Mouse (Mus musculus): ENCODE measurements at regions not wholly inside any gene's neighbourhood (a gene's known extent, or its start where the extent isn't known, plus 50 kb on each side); places are given as distances from the start of the nearest gene placed in this dataset.

DNA sequence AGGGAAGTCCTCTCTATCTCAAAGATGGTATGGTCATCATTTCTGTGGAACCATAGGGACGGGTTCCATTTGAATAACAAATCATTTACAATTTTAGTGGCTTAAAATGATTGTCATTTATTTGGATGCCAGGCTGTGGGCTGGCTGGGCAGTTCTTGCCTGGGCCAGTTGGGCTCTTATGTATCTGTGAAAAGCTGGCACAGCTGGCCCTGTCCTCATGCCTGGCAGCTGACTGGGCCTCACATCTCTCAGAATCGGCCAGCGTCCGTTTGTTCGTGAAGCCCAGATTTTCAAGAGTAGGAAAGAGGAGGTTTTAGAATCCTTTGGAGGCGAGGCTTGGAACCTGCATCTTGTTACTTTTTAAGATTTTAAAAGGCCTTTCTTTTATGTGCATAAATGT lies 82.5 kb upstream of the Dlg1 start:
- no peaks in the 10 kb centered on the region for H3K9me3 ChIP-seq (replicated peaks; ENCODE audit: control insufficient read depth, low read length)
- WGBS, result 92% methylated on average over 6 of the region's 6 CpGs
- no peaks in the 10 kb centered on the region for H3K27me3 ChIP-seq (ENCODE audit: control insufficient read depth, insufficient read depth, low read length)
- no peak overlapping the region for H3K27ac ChIP-seq (replicated peaks; ENCODE audit: low read depth, low read length)
- no peak overlapping the region for H3K4me3 ChIP-seq (ENCODE audit: low read depth, low read length)
- H3K4me2 ChIP-seq (ENCODE audit: low read depth, low read length), result no peak overlapping the region
- no peaks in the 10 kb centered on the region for H3K36me3 ChIP-seq (replicated peaks; ENCODE audit: control insufficient read depth, insufficient read depth, low read depth, low read length)
- DNase-seq (ENCODE audit: low spot score) (no peak), ATAC-seq (replicated peaks; ENCODE audit: insufficient number of reproducible peaks, low FRiP score, low TSS enrichment, low read depth) (no peak)
- H3K9ac ChIP-seq (replicated peaks; ENCODE audit: low read length), result no peak overlapping the region
- H3K4me1 ChIP-seq (ENCODE audit: control insufficient read depth, insufficient read depth, low read length), result no peaks in the 10 kb centered on the region

DNA sequence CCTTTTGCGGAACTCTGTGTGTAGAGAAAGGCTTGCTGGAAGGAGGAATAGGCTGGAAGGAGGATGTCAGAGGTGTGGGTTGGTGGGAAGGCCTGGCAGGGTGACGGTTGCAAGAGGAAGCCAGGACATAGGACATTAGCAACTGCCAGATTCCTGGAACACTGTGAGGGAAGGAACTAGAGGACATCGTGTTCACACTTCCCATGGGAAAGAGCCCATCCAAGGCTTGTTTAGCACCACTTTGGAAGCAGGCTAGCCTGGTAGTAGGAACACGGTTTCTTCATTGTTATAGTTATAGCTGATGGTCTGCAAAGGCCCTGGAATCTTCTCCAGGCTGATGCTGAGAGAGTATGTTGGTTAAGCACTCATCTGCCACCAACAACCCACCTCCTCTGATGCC lies 80.4 kb upstream of the Dlg1 start:
- WGBS, result 86% methylated on average over 4 of the region's 4 CpGs
- H3K4me1 ChIP-seq (ENCODE audit: control insufficient read depth, insufficient read depth, low read length), result no peaks in the 10 kb centered on the region
- no peaks in the 10 kb centered on the region for H3K9me3 ChIP-seq (replicated peaks; ENCODE audit: control insufficient read depth, low read length)
- no peak overlapping the region for H3K27ac ChIP-seq (replicated peaks; ENCODE audit: low read depth, low read length)
- no peaks in the 10 kb centered on the region for H3K36me3 ChIP-seq (replicated peaks; ENCODE audit: control insufficient read depth, insufficient read depth, low read depth, low read length)
- H3K9ac ChIP-seq (replicated peaks; ENCODE audit: low read length), result no peak overlapping the region
- no peak overlapping the region for H3K4me2 ChIP-seq (ENCODE audit: low read depth, low read length)
- DNase-seq (ENCODE audit: low spot score), result no peak
- H3K4me3 ChIP-seq (ENCODE audit: low read depth, low read length), result no peak overlapping the region
- H3K27me3 ChIP-seq (ENCODE audit: control insufficient read depth, insufficient read depth, low read length), result no peaks in the 10 kb centered on the region
- no peak for ATAC-seq (replicated peaks; ENCODE audit: insufficient number of reproducible peaks, low FRiP score, low TSS enrichment, low read depth)

DNA sequence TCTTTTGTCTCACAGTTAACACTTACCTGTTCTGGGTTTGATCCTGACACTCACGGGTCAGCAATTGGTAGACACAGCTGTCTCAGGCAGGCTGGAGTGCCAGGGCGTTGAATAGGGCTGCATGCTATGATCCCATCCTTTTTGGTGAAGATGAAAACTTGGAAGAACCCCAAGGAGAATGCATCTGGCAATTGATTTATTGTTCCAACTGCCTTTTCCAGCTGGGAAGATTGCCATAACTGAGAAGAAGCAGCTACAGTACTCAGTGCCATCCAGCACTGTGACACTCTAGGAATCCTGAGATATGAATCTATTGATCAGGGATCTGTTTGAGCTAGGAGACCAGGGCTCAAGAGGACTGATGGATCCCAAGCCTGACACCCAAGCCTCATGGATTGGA lies 79.6 kb upstream of the Dlg1 start:
- H3K9ac ChIP-seq (replicated peaks; ENCODE audit: low read length), result no peak overlapping the region
- no peak overlapping the region for H3K4me3 ChIP-seq (ENCODE audit: low read depth, low read length)
- H3K4me1 ChIP-seq (ENCODE audit: control insufficient read depth, insufficient read depth, low read length), result no peaks in the 10 kb centered on the region
- H3K36me3 ChIP-seq (replicated peaks; ENCODE audit: control insufficient read depth, insufficient read depth, low read depth, low read length), result no peaks in the 10 kb centered on the region
- no peak for ATAC-seq (replicated peaks; ENCODE audit: insufficient number of reproducible peaks, low FRiP score, low TSS enrichment, low read depth)
- no peak overlapping the region for H3K27ac ChIP-seq (replicated peaks; ENCODE audit: low read depth, low read length)
- DNase-seq (ENCODE audit: low spot score), result no peak
- no peaks in the 10 kb centered on the region for H3K27me3 ChIP-seq (ENCODE audit: control insufficient read depth, insufficient read depth, low read length)
- H3K4me2 ChIP-seq (ENCODE audit: low read depth, low read length), result no peak overlapping the region
- H3K9me3 ChIP-seq (replicated peaks; ENCODE audit: control insufficient read depth, low read length), result no peaks in the 10 kb centered on the region
- 88% methylated on average over 2 of the region's 2 CpGs for WGBS

DNA sequence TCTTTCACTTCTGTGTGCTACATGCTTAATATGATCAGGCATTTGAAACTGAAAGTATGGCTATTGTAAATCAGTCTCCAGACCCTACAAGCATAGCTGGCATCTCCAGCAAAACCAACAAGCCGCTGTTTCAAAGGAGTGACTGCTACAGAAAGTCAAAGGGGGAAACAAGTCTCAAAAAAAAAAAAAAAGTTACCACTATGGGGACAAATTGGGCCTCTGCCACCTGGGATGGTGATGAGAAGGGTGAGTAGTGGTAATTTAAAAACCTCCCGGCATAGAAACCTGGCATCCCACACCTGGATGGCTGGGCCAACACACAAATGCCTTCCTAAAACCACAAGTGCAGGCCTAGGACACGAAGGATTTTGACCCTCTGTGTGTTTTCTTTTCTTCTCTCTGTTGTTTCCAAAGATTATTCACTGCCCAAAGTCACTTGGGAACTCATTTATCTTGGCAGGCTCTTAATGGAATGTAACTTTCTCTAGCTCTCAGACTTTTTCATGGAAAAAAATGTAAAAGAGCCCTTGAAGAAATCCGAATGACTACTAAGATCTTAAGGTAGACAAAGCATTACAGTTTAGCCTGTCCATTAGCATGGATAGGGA lies 78.9 kb upstream of the Dlg1 start:
- ATAC-seq (replicated peaks; ENCODE audit: insufficient number of reproducible peaks, low FRiP score, low TSS enrichment, low read depth) (no peak), DNase-seq (ENCODE audit: low spot score) (no peak)
- H3K9me3 ChIP-seq (replicated peaks; ENCODE audit: control insufficient read depth, low read length), result no peaks in the 10 kb centered on the region; the same call in 1 of the 2 replicates
- H3K27ac ChIP-seq (replicated peaks; ENCODE audit: low read depth, low read length), result no peak overlapping the region
- no peaks in the 10 kb centered on the region for H3K27me3 ChIP-seq (ENCODE audit: control insufficient read depth, insufficient read depth, low read length)
- no peak overlapping the region for H3K4me3 ChIP-seq (ENCODE audit: low read depth, low read length)
- H3K4me1 ChIP-seq (ENCODE audit: control insufficient read depth, insufficient read depth, low read length), result no peaks in the 10 kb centered on the region
- H3K9ac ChIP-seq (replicated peaks; ENCODE audit: low read length), result no peak overlapping the region
- H3K36me3 ChIP-seq (replicated peaks; ENCODE audit: control insufficient read depth, insufficient read depth, low read depth, low read length), result no peaks in the 10 kb centered on the region
- H3K4me2 ChIP-seq (ENCODE audit: low read depth, low read length), result no peak overlapping the region
- 69% methylated on average over 4 of the region's 4 CpGs for WGBS

DNA sequence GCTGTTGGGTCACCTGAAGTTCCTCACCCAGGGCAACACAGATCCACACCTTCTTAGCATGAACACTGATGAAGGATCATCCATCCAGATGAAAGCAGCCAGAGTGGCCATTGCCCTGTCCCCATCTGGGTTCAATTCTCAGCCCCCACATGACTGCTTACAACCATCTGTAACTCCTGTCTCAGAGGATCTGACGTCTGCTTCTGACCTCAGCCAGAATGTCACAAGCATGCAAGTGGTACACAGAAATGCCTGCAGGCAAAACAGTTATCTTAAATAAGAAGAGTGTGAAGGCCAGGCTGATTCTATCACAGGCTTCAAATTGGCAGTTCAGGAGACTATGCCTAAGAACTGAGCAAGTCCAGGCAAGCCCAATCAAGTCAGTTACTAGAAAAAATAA lies 76.2 kb upstream of the Dlg1 start:
- Histone ChIP-seq H3K27ac (replicated peaks; ENCODE audit: low read depth, low read length) (no peak overlapping the region), H3K4me2 (ENCODE audit: low read depth, low read length) (no peak overlapping the region), H3K4me3 (ENCODE audit: low read depth, low read length) (no peak overlapping the region), H3K9me3 (replicated peaks; ENCODE audit: control insufficient read depth, low read length) (no peaks in the 10 kb centered on the region; the same call in 1 of the 2 replicates), H3K27me3 (ENCODE audit: control insufficient read depth, insufficient read depth, low read length) (no peaks in the 10 kb centered on the region), H3K9ac (replicated peaks; ENCODE audit: low read length) (no peak overlapping the region), H3K4me1 (ENCODE audit: control insufficient read depth, insufficient read depth, low read length) (no peaks in the 10 kb centered on the region; the same call in none of the 2 replicates), H3K36me3 (replicated peaks; ENCODE audit: control insufficient read depth, insufficient read depth, low read depth, low read length) (no peaks in the 10 kb centered on the region)
- peak; percentile 28 for DNase-seq (ENCODE audit: low spot score)
- WGBS, result 23% methylated on average over 1 of the region's 1 CpGs
- ATAC-seq (replicated peaks; ENCODE audit: insufficient number of reproducible peaks, low FRiP score, low TSS enrichment, low read depth), result no peak

GRCm38 (mm10) chr16:31589576-31589975 lies 73.7 kb upstream of the Dlg1 start:
- no peak for ATAC-seq (replicated peaks; ENCODE audit: insufficient number of reproducible peaks, low FRiP score, low TSS enrichment, low read depth)
- DNase-seq (ENCODE audit: low spot score), result no peak
- 26% methylated on average over 6 of the region's 6 CpGs for WGBS
- H3K27ac ChIP-seq (replicated peaks; ENCODE audit: low read depth, low read length), result no peak overlapping the region
- H3K27me3 ChIP-seq (ENCODE audit: control insufficient read depth, insufficient read depth, low read length), result no peaks in the 10 kb centered on the region
- H3K4me3 ChIP-seq (ENCODE audit: low read depth, low read length), result no peak overlapping the region
- no peaks in the 10 kb centered on the region; the same call in 1 of the 2 replicates for H3K9me3 ChIP-seq (replicated peaks; ENCODE audit: control insufficient read depth, low read length)
- peaks cover 9% of the 10 kb centered on the region for H3K4me1 ChIP-seq (ENCODE audit: control insufficient read depth, insufficient read depth, low read length)
- no peak overlapping the region for H3K4me2 ChIP-seq (ENCODE audit: low read depth, low read length)
- no peaks in the 10 kb centered on the region for H3K36me3 ChIP-seq (replicated peaks; ENCODE audit: control insufficient read depth, insufficient read depth, low read depth, low read length)
- no peak overlapping the region; the same call in 1 of the 2 replicates for H3K9ac ChIP-seq (replicated peaks; ENCODE audit: low read length)

DNA sequence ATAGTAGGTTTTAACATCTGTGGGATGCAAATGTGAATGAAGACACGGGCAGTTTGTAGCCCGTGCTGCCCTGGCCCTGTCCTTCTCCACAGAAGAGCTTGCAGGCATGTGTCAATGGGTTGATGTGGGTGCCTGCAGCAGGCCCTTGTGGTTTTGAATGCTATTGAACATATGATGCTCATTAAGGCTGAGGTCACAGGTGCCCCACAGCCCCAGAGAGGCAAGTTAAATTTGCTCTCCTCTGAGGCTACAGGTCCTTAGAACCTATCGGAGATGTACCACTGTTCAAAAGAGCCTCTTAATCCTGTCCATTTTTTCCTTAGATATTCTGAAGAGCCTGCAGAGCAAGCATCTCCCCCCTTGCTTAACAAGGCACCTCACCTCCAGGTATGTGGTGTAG lies 71.7 kb upstream of the Dlg1 start:
- Histone ChIP-seq H3K4me2 (ENCODE audit: low read depth, low read length) (peak overlapping the region; percentile 13), H3K4me3 (ENCODE audit: low read depth, low read length) (no peak overlapping the region), H3K4me1 (ENCODE audit: control insufficient read depth, insufficient read depth, low read length) (peaks cover 9% of the 10 kb centered on the region), H3K36me3 (replicated peaks; ENCODE audit: control insufficient read depth, insufficient read depth, low read depth, low read length) (no peaks in the 10 kb centered on the region), H3K27ac (replicated peaks; ENCODE audit: low read depth, low read length) (0 out of 2 replicates have a peak overlapping the region, but pooled peaks have one; percentile 16), H3K27me3 (ENCODE audit: control insufficient read depth, insufficient read depth, low read length) (no peaks in the 10 kb centered on the region), H3K9me3 (replicated peaks; ENCODE audit: control insufficient read depth, low read length) (no peaks in the 10 kb centered on the region; the same call in 1 of the 2 replicates), H3K9ac (replicated peaks; ENCODE audit: low read length) (no peak overlapping the region)
- 38% methylated on average over 3 of the region's 3 CpGs for WGBS
- peak; percentile 58 for ATAC-seq (replicated peaks; ENCODE audit: insufficient number of reproducible peaks, low FRiP score, low TSS enrichment, low read depth)
- DNase-seq (ENCODE audit: low spot score), result peak; percentile 33

DNA sequence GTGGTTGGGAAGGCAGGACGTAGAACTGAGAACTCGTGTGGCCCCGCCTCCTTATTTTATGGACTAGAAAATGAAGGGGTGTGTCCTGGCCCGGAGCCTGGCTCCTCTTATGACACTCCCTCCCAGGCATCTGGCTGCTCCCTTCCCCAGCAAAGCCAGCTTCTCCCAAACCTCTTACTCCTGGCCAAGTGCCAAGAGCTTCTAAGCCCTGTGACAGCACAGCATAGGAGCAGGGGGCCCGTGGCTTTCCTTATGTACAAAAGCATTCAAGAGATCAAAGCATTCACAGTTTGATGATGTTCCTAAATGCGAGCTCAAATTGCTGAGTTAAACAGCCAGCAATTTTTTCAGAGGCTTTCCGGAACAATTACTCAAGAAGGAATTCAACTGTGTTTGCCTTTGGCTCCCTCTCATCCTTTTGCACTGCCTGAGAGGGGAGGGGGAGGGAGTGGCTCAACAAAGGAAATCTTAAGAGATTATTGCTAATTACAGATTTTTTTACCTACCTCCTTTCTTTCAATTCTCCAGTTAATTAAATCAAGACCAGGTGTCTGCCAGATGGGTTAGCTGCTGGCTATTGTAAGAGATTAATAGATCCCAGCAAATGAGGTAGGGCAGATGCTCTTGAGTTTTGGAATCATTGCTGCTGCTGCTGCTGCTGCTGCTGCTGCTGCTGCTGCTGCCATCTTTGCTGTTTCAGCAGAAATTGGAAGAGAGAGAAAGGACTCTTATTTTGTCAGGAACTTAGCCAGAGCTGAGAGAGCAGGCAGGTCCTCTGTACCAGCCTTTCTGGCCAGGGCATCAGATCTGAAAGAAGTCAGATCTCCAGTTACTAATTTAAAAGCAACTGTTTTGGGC lies 71.0 kb upstream of the Dlg1 start:
- no peak overlapping the region for H3K4me3 ChIP-seq (ENCODE audit: low read depth, low read length)
- peaks cover 9% of the 10 kb centered on the region for H3K4me1 ChIP-seq (ENCODE audit: control insufficient read depth, insufficient read depth, low read length)
- ATAC-seq (replicated peaks; ENCODE audit: insufficient number of reproducible peaks, low FRiP score, low TSS enrichment, low read depth), result peak; percentile 95

More for the DNA sequence above, 71.0 kb upstream of the Dlg1 start:
- Histone ChIP-seq H3K36me3 (replicated peaks; ENCODE audit: control insufficient read depth, insufficient read depth, low read depth, low read length) (no peaks in the 10 kb centered on the region), H3K27me3 (ENCODE audit: control insufficient read depth, insufficient read depth, low read length) (no peaks in the 10 kb centered on the region), H3K9me3 (replicated peaks; ENCODE audit: control insufficient read depth, low read length) (no peaks in the 10 kb centered on the region; the same call in 1 of the 2 replicates), H3K9ac (replicated peaks; ENCODE audit: low read length) (no peak overlapping the region), H3K27ac (replicated peaks; ENCODE audit: low read depth, low read length) (peak overlapping the region; percentile 65), H3K4me2 (ENCODE audit: low read depth, low read length) (peak overlapping the region; percentile 13; the same call in 1 of the 2 replicates)
- DNase-seq (ENCODE audit: low spot score), result peak; percentile 92
- 6% methylated on average over 7 of the region's 7 CpGs for WGBS

Data from embryonic facial prominence, embryonic 11.5 days (tissue).